Mouse (Mus musculus): Measurements from ENCODE around the gene Espnl.

Gene Espnl

DNA sequence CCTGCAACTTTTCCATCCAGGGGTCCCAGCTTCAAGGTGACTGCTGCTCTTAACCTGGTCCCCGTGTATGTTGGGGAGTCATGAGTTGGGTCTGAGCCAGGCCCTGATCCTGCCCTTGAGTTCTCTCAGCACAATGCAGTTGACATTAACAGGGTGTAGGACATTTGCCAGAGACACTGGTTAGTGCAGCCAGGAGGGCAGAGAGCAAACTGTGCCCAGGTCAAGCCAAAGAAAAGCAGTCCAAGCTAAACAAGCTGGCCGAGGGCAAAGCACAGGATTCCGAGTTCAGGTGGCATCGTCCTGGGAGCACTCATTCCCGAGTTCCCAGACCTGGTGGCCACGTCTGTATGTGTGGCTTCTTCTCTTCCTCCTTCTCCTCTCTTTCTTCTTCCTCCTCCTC, 4.2 kb upstream of the Espnl start:
- DNase-seq (ENCODE audit: low read depth, low spot score): no peak

DNA sequence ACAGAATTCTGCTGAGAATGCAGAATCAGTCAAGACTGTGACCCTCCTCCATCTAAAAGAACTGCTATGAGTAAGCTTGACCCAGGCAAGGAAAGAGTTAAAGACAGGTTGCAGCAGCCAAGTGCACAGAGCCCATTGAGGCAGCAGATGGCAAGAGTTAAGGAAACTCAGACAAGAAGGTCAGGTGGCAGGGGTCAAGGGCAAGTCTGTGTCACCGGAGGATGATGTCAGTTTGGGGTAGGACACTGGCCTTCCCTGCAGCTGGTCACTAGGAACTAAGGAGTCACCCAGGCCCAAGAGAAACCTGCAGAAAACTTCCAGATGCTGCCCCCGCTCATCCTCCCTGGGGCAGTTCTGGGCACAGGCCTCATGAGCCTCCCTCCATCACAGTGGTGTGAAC, 2.8 kb downstream of the Espnl start:
- no peak for DNase-seq (ENCODE audit: low read depth, low spot score)

DNA sequence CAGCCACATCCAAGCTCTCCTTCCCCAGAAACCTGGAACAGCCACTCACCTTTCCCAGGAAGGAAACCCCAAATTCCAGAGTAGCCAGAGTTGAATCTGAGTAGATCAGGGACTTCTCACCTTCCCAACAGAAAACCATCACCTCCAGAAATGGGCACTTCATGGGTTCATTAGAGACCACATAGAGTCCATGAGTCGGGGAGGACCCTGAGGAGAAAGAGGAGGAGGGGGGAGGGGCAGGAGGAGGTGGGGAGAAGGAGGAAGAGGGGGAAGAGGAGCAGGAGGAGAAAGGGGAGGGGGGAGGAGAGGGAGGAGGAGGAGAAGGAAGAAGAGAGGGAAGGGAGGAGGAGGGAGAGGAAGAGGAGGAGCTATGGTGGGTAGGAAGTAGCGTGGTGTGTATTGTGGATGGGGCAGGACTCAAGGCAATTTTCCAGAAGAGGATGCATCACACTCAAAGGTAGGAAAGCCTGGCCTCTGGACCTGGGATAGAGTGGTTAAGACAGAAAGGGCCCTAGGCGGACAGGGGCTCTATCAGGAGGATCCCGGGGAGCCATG, 3.7 kb downstream of the Espnl start:
- DNase-seq (ENCODE audit: low read depth, low spot score): no peak

DNA sequence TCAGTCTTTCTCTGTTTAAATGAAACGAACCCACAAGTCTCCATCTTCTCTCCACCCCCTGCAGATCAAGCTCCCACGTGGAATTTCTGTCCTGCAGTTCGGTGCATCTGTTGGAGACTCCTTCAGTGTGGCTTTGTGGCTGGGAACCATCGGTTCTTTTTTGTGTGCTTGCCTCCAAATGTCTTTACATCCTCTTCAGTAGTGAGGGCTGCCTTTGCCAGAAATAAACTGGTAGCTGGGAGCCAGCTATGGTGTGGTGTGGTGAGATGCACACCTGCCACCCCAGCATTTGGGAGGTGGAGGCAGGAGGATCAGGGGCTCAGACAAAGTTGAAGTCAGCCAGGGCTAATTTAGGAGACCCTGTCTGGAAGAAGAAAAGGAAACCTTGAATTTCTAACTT, 10.2 kb downstream of the Espnl start:
- no peak for DNase-seq (ENCODE audit: low read depth, low spot score)

DNA sequence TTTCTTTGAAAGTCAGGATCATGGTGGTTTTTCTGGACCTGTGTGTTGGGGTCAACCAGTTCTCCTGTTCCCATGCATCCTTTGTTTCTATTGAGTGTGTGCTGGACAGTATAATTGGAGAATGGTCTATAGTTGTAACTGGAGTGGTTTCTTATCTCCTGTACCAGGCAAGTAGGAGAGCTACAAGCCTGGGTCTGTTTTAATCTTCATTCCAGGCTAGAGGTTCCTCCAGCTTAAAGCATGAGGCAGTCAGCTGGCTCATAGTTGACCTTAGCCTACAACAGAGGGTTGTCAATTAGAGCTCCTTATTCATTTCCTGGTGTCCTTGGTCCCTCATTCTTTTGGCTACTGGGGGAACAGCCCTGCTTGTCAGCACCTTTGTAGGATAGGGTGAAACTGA, 11.7 kb downstream of the Espnl start:
- DNase-seq (ENCODE audit: low read depth, low spot score): no peak

DNA sequence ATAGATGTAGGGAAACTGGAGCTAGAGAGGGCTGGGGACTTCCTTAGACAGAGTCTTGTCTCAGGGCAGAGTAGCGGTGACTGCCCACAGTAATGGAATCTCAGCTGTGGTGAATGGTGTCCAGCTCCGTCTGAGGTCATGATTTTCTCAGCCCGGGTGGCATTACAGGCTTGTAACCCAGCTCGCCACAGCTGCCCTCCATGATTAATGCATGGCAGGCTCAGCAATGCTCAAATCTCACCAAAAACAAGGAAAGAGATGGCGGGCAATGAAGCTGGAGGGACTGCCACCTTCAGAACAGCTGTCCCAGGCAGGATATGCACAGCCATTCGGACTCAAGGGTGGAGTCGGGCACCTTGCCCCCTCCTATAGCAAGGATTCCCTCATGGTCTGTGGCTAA, 15.5 kb downstream of the Espnl start:
- no peak for DNase-seq (ENCODE audit: low read depth, low spot score)

DNA sequence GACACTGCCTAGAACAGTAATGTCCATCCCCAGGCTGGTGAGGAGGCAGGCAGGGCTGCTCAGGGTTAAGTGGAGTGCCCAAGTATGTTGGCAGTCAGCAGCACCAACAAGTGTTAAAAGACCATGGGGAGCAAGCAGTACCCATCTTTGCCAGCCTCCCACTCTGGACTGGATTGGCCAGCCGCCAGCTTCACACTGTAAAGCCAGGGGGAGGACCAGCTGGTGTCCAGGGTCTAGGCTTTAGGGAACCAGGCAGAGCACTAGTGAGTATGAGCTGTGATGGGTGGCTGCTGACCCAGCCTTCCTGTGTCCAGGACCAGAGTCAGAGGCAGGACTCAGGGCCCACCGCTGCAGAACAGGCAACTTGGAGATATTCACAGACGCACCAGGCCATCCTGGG, 22.1 kb downstream of the Espnl start:
- no peak for DNase-seq (ENCODE audit: low read depth, low spot score)

DNA sequence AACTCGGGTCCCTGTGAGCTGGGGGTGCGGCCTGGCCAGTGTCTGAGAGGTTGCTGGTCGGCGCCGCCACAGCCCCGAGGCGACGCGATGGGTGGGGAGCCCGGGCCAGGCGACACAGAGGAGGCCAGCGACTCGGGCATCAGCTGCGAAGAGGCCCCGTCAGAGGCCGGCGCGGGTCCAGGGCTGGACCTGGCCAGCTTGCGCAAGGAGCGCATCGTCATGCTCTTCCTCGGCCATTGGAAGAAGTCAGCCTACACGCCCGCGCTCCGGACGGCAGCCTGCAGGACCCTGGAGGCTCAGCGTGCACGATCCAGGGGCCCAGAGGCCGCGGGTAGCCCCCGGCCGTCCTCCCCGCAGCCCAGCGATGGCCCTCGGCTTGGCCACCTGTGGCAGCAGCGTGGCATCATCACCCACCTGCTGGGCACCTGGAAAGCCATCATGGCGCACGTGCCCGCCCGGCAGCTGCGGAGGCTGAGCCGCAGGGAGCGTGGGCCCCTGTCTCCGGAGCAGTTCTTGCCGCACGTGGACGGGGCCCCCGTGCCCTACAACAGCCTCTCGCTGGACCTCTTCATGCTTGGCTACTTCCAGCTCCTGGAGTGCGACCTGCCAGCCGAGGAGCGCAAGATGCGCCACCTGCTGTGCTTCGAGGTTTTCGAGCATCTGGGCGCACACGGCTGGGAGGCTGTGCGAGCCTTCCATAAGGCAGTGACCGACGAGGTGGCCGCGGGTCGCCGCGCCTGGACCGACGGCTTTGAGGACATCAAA, 23.2 kb downstream of the Espnl start:
- DNase-seq (ENCODE audit: low read depth, low spot score): no peak

DNA sequence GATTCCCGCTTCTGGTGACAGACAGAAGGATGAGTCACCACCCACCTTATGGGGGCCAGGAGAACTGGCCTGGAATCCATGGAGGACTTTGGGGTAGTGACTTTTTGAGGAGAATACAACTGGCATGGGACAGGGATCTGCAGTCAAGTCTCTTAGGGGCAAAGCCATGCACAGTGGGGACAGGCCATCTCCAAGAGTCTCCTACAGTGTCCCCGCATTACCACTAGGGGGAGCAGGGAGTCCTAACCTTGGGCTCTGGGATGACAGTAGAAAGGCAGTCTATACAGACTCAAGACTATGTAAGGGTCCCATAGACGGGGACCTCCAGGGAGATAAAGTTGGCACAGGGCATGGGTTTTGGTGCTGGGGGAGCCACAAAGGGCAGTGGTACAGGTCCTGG, 25.0 kb downstream of the Espnl start:
- DNase-seq (ENCODE audit: low read depth, low spot score): peak; percentile 63

DNA sequence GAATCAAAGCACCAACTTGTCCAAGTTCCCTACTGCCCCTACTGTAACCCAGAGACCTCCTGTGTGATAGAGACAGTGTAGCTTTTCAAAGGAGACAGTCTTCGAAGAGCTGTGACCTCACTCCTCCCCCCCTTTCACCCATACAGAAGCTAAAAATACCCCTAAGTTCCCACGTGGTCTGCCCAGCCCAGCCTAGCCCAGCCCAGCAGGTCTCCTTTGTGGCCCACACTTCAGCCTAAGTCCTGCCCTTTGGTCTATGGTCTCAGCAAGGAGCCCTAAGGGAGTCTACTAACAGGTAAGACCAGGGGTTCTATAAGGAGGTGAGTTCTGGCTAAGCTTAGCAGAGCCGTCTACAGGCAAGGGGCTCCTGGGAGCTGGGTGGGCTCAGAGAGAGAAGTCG, 29.0 kb downstream of the Espnl start, which contains the start of gene Klhl30:
TSS of gene Klhl30 (plus strand) at position 176 of the 400 bp plus-strand sequence.
- peak; percentile 68 for DNase-seq (ENCODE audit: low read depth, low spot score)

DNA sequence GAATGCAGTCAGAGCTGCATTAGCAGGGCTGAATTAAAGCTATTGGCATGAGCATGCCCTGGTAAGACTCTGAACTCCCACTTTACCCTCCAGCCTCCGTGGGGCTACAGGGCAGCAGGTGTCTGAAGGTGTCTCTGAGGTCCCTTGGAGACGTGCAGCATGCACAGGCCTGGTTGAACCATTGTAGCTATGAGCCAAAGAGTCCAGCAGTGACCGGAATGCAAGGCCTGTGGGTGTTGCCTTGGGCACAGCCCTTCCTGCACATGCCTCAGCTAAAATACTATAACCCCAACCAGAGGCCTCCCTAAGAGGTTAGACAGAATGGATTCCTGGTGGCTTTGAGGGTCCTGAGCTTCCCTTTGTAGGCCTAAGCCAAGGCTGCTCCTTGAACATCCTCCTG, 29.4 kb downstream of the Espnl start:
- no peak for DNase-seq (ENCODE audit: low read depth, low spot score)

DNA sequence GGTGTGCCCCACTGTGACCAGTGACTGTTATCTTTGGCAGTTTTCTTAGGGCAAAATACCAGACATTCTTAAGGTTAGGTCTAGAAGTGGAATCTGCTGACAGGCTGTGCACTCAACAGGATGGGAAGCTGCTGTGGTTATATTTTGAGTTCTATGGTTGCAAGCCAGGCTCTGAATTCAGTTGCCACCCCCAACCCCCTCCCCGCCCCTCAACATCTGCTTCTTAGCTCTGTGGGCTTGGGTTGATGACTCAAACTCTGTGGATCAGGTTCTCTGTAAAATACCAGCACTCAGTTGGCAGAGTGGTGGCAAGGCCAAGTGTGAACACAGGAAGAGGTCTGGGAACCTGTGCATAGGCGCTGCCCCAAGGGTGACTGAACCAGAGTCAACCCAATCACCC, 30.4 kb downstream of the Espnl start:
- DNase-seq (ENCODE audit: low read depth, low spot score): no peak

DNA sequence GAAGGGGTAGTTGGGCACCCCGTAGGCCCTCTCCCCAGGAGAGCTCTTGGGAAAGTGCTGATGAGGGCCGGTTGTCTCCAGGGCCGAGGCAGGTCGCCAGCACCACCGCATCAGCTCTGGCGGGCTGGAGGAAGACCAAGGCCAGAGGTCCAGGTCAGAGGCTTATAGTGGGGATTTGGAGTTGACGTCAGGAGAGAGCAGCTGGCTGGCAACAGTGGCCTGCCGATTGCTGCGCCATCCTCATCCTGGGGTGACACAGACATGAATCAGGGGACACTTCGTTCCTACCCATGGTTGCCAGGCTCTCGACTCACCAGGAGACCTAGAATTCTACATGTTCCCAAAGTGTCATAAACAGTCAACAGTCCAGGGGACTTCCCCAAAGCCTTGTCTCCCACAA, 34.2 kb downstream of the Espnl start:
- peak; percentile 52 for DNase-seq (ENCODE audit: low read depth, low spot score)

DNA sequence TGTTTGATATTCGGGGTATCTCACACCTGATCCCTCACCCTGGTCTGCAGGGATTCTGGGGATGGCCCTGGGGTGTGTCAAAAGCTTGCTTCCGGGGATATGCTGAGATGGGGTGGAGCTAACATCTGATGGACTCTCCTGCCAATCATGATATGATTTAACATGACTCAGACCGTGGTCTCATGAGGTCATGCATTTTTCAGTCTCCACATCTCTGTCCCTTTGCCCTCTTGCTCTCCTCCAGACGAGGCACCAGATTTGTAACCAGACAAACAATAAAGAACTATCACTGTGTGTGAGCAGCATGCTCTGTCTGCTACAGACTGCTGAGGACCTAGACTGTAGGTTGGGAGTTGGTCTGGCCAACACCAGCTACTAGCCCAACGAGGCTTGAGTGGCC, 40.2 kb downstream of the Espnl start:
- DNase-seq (ENCODE audit: low read depth, low spot score): no peak

DNA sequence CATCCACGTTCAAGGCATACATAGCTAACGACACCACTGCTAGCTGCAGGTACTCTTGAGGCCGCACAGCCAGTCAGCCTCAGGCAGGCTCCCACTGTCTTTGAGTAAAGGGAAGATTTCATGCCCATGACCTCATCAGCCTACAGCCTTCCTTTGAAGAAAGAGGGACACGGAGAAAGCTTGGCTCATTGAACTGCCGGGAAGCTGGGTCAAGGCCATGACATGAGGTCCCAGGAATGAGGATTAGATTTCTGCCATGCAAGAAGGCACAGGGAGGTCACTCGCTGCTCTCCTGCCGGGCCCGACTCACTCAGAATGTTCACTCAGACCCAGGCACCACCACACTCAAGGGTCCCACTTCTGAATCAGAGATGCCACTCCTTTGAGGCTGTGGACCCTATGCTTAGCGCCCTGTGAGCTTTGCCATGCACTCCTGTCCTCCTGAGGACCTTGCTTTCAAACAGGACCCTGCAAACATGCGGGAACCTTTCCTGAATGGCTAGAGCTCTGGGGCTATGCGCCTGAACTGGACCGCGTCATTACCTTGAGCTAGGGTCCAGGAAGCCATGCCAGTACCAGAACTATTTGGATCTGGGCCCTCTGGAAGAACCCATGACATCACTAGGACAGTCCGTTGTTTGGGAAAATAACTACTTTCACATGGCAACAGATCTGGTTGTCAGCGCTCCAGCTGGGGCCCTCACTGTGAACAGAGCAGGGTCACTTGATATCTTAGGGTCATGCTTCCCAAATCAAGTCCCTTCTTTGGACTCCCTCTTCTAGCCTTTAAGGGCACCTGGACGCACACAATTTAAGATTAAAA, 43.2 kb downstream of the Espnl start:
- peak; percentile 66 for DNase-seq (ENCODE audit: low read depth, low spot score)

DNA sequence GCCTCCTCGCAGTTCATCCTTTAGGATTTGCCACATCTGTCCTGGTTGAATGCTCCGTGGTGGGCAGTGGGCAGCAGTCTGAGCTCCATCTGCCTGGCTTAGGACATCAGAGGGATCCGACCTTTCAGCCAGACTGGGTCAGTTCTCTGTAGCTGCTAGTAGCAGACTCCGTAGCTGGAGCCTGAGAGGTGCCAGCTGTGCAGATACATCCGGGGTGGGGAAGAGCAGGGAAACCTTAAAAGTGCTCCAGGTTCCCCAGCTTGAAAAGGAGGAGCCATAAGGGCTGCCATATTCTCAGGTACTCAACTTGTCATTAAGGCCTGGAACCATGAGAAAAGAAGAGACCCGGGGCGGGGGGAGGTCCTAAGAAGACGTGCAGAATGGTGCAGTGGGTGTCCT, 43.9 kb downstream of the Espnl start:
- no peak for DNase-seq (ENCODE audit: low read depth, low spot score)

DNA sequence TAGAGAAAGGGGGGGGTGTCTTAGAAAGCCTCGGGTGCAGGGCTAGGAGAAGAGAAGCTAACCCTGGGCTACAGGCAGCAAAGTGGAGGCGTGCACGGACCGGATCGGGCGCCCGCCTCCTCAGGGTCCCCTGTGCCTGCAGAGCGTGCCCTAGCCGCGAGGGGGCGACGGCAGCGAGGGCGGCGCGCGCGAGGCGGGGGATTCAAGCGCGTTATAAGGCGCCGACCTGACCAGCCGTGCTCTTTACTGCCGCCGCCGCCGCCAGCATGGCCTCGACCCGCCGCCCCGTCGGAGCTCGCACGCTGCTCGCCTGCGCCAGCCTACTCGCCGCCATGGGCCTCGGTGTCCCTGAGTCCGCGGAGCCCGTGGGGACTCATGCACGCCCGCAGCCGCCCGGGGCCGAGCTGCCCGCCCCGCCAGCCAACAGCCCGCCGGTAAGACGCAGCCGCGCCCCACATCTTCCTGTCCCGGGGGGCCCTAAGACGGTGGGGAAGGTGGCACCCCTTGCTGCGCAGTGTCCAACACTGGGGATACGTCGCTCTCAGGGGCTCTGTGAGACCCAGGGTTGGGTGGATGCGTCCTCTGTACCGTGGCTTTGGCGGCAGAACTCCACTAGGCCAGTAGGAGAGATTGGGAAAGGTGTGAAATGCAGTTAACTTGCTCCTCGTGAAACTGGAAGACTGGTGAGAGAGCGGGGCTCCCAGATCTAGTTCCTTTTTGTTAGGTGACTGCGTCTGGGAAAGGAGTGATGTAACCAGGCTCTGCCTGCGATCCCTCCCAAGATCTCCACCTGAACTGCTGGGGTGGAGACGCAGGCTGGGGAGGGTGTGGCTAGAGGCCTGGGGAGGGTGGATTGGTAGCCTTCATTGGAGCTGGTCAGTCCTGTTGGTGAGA, 44.6 kb downstream of the Espnl start, which contains the start of gene Erfe:
TSS of gene Erfe (plus strand) at position 216 of the 894 bp plus-strand sequence.
- DNase-seq (ENCODE audit: low read depth, low spot score): no peak

DNA sequence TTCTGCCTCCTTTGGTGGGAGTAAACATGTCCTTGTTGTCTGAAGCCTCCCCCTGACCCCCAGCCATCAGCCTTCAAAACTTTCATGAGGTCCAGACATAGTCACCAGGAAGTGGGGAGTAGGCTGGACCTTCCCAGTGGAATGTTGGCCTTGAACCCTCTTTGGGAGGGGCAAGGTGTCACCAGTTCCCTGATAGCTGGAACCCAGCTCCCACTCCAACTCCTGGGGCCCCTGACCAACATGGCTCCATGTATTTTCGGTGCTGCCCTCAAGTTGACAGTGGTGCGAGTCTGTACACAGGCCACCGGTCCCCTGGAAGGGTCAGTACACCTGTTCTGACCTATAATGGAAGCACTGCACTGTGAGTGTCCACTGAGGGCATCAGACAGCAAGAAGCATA, 45.4 kb downstream of the Espnl start:
- no peak for DNase-seq (ENCODE audit: low read depth, low spot score)

DNA sequence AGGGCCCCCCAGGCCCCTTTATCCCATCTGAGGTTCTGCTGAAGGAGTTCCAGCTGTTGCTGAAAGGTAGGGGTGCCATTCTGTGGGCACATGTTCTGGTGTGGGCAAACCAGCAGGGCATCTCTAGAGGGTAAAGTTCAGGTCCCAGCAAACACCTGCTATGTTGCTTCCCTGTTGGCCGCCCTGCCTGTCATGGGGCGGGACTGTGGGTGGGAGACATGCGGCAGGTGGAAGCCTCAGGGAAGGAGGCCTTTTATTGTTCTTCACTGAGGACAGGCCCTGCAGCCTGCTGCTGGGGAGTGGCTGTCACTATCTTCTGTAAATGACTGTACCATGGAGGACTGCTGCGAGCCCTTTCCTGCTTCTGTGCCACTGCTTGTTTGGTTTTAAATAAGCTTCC, 47.5 kb downstream of the Espnl start:
- DNase-seq (ENCODE audit: low read depth, low spot score): no peak

DNA sequence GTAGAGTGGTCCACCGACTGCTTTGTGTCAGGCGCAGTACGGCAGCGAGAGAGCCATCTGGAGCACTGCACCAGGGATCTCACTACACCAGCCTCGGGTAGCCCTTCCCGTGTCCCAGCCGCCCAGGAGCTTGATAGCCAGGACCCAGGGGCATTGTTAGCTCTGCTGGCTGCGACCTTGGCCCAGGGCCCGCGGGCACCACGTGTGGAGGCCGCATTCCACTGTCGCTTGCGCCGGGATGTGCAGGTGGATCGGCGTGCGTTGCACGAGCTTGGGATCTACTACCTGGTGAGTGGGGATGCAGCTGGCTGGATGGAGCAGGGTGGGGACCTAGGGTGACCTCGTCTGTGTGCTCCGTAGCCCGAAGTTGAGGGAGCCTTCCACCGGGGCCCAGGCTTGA, 48.2 kb downstream of the Espnl start:
- DNase-seq (ENCODE audit: low read depth, low spot score): no peak

DNA sequence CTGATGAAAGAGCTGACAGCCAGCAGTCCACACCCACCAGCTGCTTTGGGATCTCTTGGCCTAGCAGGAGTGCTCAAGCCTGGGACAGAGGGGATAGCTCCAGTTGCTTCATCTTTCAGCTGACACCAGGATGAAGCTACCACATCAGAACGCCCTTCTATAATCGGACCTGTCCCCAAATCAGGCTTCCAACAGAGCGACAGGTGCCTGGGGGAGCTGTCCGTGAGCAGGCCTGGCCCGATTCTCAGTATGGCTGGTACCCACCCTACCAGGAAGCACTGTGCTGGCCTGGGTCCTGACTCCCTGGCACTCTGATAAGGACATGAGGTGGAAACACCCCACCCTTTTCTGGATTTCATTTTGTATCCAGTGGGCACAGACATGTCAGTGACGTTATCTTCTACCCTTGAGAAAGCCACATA, 51.5 kb downstream of the Espnl start:
- DNase-seq (ENCODE audit: low read depth, low spot score): peak; percentile 60

Data from skeletal muscle tissue, adult 2 months (tissue).